Mouse (Mus musculus) layer of hippocampus, adult 2 months (tissue): ENCODE data around the gene Inka2. TPM values are rescaled to one million over a fixed set of nuclear protein-coding genes. Genes with fewer than 3 reads are reported as not detected.

Experiments
- DNase-seq, 2 experiments: peaks; one replicate each; pipeline ENCODE4 v3.0.0; 2022; ENCODE audit warnings: low spot score in 2 of 2
- H3K27ac ChIP-seq: fragments of 200-600 bp; 2 replicates; pipeline ENCODE4 v1.8.1; 2022
- H3K4me3 ChIP-seq: fragments of 200-600 bp; 2 replicates; pipeline ENCODE4 v1.8.1; 2022; ENCODE audit warnings: mild to moderate bottlenecking
- CTCF ChIP-seq: fragments of 200-600 bp; conservative IDR thresholded peaks from 2 replicates; pipeline ENCODE4 v1.8.1; 2022; ENCODE audit warnings: antibody characterized with exemption, mild to moderate bottlenecking, moderate library complexity
- total RNA-seq, 2 experiments: library from RNA; stranded (reverse); gene quantifications; 2 replicates each; pipeline ENCODE4 v1.2.3; 2021

Gene Inka2
- total RNA-seq, 2 experiments from 2014 or later = 74.1 to 74.9 TPM

- TF ChIP-seq CTCF = no peak
These were observed 828 bp upstream of the Inka2 start for GRCm38 (mm10) chr3:105703571-105703970.

GRCm38 (mm10) chr3:105705061-105705549 is 706 bp downstream of the Inka2 start:
- DNase-seq = peak; percentile 89 to 93
- TF ChIP-seq CTCF = no peak
- Histone ChIP-seq H3K27ac (peak overlapping the region; percentile 95), H3K4me3 (peak overlapping the region; percentile 80)

More at GRCm38 (mm10) chr3:105703571-105703970, 828 bp upstream of the Inka2 start:
- H3K4me3 ChIP-seq = no peak overlapping the region
- H3K27ac ChIP-seq = no peak overlapping the region
- DNase-seq = no peak

GRCm38 (mm10) chr3:105705561-105705960 is 1.2 kb downstream of the Inka2 start:
- no peak for DNase-seq
- peak overlapping the region; percentile 95 for H3K27ac ChIP-seq
- no peak for TF ChIP-seq CTCF
- peak overlapping the region; percentile 80 for H3K4me3 ChIP-seq

GRCm38 (mm10) chr3:105706366-105707020 is 2.1 kb downstream of the Inka2 start:
- Histone ChIP-seq H3K4me3 (peak overlapping the region; percentile 80), H3K27ac (peak overlapping the region; percentile 95)
- TF ChIP-seq CTCF = no peak
- peak; percentile 40 to 69 for DNase-seq

GRCm38 (mm10) chr3:105707590-105707989 is 3.2 kb downstream of the Inka2 start:
- DNase-seq = no peak
- Histone ChIP-seq H3K4me3 (peak overlapping the region; percentile 80), H3K27ac (peak overlapping the region; percentile 95)
- no peak for TF ChIP-seq CTCF

- H3K27ac ChIP-seq = peak overlapping the region; percentile 33; the same call in 1 of the 2 replicates
- DNase-seq = peak in 1 of 2 experiments; percentile 36
- peak overlapping the region; percentile 17; the same call in 1 of the 2 replicates for H3K4me3 ChIP-seq
- no peak for TF ChIP-seq CTCF
These were observed 5.8 kb downstream of the Inka2 start for GRCm38 (mm10) chr3:105710246-105710645.

DNA sequence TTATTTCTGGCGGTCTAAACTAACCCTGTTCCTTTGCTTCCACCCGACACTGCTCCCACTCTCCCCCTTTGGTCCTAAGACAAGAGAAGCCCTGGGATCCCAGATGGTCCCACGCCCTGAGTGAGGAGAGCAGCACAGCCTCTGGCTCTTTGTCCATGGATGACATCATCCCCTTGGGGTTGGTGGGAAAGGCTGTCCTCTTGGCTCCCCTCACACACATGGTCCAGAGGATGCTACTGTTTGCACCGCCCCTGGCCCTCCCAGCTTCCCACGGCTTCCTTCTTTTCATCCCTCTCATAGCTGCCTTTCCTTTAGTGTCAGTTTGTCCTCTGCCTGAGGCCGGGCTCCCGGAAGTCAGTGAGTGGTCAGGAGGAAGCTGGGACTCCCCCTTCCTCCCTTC is 7.3 kb downstream of the Inka2 start:
- DNase-seq = no peak
- Histone ChIP-seq H3K27ac (peak overlapping the region; percentile 52; the same call in 1 of the 2 replicates), H3K4me3 (no peak overlapping the region)
- TF ChIP-seq CTCF = no peak

DNA sequence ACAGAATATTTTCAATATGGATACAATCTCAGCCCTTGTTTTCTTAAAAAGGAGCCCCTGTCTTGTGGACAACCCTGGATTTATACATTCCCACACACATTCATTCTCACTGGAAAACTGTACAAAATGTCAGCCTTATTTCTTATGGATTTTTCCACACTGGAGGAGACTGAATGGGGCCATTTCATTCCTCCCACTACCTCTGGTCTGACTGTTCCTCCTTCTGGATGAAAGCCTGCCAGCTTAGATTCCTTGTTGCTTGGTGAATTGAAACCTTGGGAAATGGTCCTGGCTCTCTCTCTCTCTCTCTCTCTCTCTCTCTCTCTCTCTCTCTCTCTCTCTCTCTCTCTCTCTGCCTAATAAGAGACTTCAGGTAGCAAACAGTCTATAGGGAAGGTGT is 8.4 kb downstream of the Inka2 start:
- Histone ChIP-seq H3K4me3 (no peak overlapping the region), H3K27ac (peak overlapping the region; percentile 52; the same call in 1 of the 2 replicates)
- no peak for DNase-seq
- TF ChIP-seq CTCF = no peak

DNA sequence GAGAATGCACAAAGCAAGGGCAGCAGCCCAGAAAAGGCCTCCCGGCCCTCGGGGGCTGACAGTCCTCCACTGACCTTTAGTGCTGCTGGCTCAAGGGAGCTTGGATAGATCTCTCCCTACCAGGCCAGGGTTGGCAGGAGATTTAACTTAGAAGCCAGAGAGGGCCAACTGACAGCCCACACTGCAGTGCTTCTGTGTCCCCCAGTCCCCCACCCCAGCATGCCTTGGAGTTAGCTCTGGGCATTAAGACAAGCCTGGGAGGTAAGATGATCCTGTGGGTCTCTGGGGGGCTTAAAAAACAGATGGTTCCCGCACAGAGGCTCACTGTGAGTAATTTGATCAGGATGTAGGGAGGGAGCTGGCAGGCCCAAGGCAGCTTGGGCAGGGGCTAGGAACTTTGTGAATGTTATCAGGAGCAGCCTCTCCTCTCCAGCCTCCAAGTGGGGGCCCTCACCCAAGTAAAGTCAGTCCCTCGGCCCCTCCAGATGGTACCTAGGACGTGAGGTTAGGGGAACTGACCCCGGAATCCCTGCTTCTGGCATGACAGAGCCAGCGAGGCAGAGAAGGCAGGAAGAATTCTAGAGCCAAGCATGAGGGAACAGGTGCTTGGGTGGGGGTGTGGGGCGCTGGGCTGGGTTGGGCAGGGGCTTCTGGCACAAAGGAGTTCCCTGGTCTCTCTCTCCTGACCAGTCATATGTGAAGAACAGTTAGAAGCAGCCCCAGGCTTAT is 9.9 kb downstream of the Inka2 start:
- TF ChIP-seq CTCF = no peak
- Histone ChIP-seq H3K27ac (peak overlapping the region; percentile 74), H3K4me3 (no peak overlapping the region)
- no peak for DNase-seq

DNA sequence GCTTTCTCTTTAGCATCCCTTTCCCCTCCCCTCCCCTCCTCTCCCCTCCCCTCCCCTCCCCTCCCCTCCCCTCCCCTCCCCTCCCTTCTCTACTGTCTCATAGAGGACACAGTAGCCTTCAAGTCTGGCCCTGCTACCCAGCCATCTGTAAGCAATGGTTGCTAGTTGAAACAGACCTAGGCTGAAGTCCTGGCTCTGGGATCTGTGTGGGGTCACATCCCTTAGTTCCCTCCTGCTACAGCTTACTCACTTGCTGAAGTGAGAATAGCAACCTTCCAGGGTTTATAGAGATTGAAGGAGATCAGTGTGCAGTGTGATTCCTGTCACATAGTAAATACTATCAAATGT is 10.4 kb downstream of the Inka2 start:
- DNase-seq = no peak
- Histone ChIP-seq H3K27ac (no peak overlapping the region), H3K4me3 (no peak overlapping the region)
- no peak for TF ChIP-seq CTCF

DNA sequence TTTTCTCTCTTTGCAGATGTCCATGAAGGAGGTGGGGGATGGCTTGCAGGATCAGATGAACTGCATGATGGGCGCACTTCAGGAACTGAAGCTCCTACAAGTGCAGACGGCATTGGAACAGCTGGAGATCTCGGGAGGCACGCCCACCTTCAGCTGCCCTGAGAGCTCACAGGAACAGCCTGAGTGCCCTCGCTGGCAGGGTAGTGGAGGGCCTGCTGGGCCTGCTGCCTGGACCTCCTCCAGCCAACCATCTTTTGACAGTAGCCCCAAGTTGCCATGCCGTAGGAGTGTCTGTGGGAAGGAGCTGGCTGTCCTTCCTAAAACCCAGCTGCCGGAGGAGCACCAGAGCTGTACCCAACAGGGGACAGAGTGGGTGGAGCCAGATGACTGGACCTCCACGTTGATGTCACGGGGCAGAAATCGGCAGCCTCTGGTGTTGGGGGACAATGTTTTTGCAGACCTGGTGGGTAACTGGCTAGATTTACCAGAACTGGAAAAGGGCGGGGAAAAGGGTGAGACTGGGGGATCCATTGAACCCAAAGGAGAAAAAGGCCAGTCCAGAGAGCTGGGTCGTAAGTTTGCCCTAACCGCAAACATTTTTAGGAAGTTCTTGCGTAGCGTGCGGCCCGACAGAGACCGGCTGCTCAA is 12.1 kb downstream of the Inka2 start:
- no peak for TF ChIP-seq CTCF
- Histone ChIP-seq H3K27ac (peak overlapping the region; percentile 61; the same call in 1 of the 2 replicates), H3K4me3 (no peak overlapping the region)
- no peak for DNase-seq

GRCm38 (mm10) chr3:105717856-105718555 is 13.6 kb downstream of the Inka2 start:
- no peak for DNase-seq
- Histone ChIP-seq H3K4me3 (no peak overlapping the region), H3K27ac (peak overlapping the region; percentile 19; the same call in 1 of the 2 replicates)
- no peak for TF ChIP-seq CTCF

- TF ChIP-seq CTCF = peak; percentile 46
- DNase-seq = no peak
- Histone ChIP-seq H3K27ac (peak overlapping the region; percentile 19; the same call in 1 of the 2 replicates), H3K4me3 (no peak overlapping the region)
These were observed 14.3 kb downstream of the Inka2 start for GRCm38 (mm10) chr3:105718746-105719145.
